Mouse (Mus musculus) heart, embryonic 16.5 days (tissue): ENCODE measurements around the gene Sec14l4. TPM values are rescaled to one million over a fixed set of nuclear protein-coding genes. Genes with fewer than 3 reads are reported as not detected.

Experiments
- ATAC-seq: fragments of 200-750 bp; cut with Nextera tagmentation; replicated peaks from 2 replicates; pipeline ENCODE4 v1.8.0; 2017; ENCODE audit warnings: moderate number of reproducible peaks; ENCODE audit not compliant: insufficient read depth, low FRiP score; ENCODE audit errors: extremely low read depth
- H3K27ac ChIP-seq: fragments of 300-500 bp; sonication (generic); 2 replicates; pipeline ENCODE4 v1.5.1; 2014; ENCODE audit warnings: mild to moderate bottlenecking, low read length, control low read depth, moderate library complexity
- H3K27me3 ChIP-seq: fragments of 300-500 bp; sonication (generic); 2 replicates; pipeline ENCODE4 v1.6.1; 2014; ENCODE audit warnings: low read length, mixed read lengths; ENCODE audit not compliant: control insufficient read depth, insufficient read depth
- H3K36me3 ChIP-seq: fragments of 300-500 bp; sonication (generic); 2 replicates; pipeline ENCODE4 v1.6.1; 2014; ENCODE audit not compliant: control insufficient read depth, insufficient read depth
- H3K4me1 ChIP-seq: fragments of 300-500 bp; sonication (generic); 2 replicates; pipeline ENCODE4 v1.6.1; 2014; ENCODE audit warnings: low read length, mixed read lengths; ENCODE audit not compliant: control insufficient read depth, insufficient read depth
- H3K4me2 ChIP-seq: fragments of 300-500 bp; sonication (generic); 2 replicates; pipeline ENCODE4 v1.6.1; 2014; ENCODE audit warnings: low read depth, mild to moderate bottlenecking, control low read depth, low read length
- H3K4me3 ChIP-seq: fragments of 300-500 bp; sonication (generic); 2 replicates; pipeline ENCODE4 v1.5.1; 2014; ENCODE audit warnings: mild to moderate bottlenecking, control low read depth, low read length
- H3K9ac ChIP-seq: fragments of 300-500 bp; sonication (generic); 2 replicates; pipeline ENCODE4 v1.6.1; 2014; ENCODE audit warnings: low read length, control low read depth
- H3K9me3 ChIP-seq: fragments of 300-500 bp; sonication (generic); replicated peaks from 2 replicates; pipeline ENCODE4 v1.6.1; 2016; ENCODE audit warnings: low read length; ENCODE audit not compliant: control insufficient read depth
- WGBS: fragments of 180-500 bp; shearing (Covaris S2); extraction: QIAGEN DNeasy Blood & Tissue Kit; methylation state at CpG from one replicate; pipeline ENCODE4 v1.1.7; 2014; 5-methylcytosine and 5-hydroxymethylcytosine counted together
- polyA plus RNA-seq: library from polyadenylated mRNA; unstranded; fragments of >200 nt; fragmentation: Nextera tagmentation; extraction: Ambion mirVana; gene quantifications from 2 replicates; pipeline ENCODE4 v1.2.1, GENCODE M21; 2015

The Sec14l4 gene
- polyA plus RNA-seq, 1 experiment from 2014 or later: 0.38 TPM

DNA sequence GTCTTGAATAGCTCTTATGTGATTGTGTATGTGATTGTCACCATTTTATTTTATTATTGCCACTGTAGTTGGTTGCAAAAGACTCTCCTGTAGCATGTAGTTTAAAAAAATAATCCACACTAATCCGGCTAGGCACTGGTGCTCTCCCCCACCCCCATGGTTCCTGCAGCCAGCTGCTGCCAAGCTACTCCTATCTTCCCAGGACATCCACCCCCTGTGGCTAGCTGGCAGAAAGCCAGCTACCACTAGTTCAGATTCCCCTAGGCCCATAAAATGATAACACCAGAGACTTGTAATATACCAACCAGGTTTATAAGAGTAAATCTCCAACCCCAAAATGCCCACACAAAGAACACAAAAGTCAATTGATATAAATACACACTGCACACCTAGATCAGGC, 55.0 kb downstream of the Sec14l4 start:
- Histone ChIP-seq H3K27me3 (no peaks in the 10 kb centered on the region), H3K27ac (no peak overlapping the region), H3K4me3 (no peak overlapping the region), H3K9me3 (peaks cover 8% of the 10 kb centered on the region), H3K4me2 (no peak overlapping the region), H3K4me1 (no peaks in the 10 kb centered on the region), H3K36me3 (peaks cover 7% of the 10 kb centered on the region), H3K9ac (no peak overlapping the region)
- 56% methylated on average over 1 of the region's 1 CpGs for WGBS
- no peak for ATAC-seq

DNA sequence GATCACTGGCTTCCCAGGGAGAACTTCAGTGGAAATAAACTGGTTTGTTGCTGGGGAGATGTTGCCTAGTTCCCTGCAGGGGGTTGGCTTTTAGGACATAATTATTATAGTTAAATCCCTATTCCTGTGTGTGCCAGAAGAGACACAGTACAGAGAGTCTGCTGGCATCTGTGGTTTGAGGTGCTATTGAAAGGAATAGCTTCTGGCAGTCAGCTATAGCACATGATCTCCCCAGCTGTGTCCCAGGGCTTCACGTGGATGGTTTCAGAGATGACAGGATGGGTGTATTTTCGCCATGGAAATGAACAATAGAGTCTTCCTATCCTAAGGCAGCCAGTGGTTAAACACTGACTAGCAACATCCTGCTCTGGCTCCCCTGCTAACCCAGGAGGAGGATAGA, 56.0 kb downstream of the Sec14l4 start:
- H3K4me3 ChIP-seq: no peak overlapping the region
- no peak overlapping the region for H3K9ac ChIP-seq
- H3K36me3 ChIP-seq: peaks cover 17% of the 10 kb centered on the region
- 45% methylated on average over 2 of the region's 2 CpGs for WGBS
- H3K9me3 ChIP-seq: peaks cover 10% of the 10 kb centered on the region
- no peaks in the 10 kb centered on the region for H3K27me3 ChIP-seq
- H3K4me1 ChIP-seq: no peaks in the 10 kb centered on the region
- H3K27ac ChIP-seq: no peak overlapping the region
- ATAC-seq: no peak
- no peak overlapping the region for H3K4me2 ChIP-seq

DNA sequence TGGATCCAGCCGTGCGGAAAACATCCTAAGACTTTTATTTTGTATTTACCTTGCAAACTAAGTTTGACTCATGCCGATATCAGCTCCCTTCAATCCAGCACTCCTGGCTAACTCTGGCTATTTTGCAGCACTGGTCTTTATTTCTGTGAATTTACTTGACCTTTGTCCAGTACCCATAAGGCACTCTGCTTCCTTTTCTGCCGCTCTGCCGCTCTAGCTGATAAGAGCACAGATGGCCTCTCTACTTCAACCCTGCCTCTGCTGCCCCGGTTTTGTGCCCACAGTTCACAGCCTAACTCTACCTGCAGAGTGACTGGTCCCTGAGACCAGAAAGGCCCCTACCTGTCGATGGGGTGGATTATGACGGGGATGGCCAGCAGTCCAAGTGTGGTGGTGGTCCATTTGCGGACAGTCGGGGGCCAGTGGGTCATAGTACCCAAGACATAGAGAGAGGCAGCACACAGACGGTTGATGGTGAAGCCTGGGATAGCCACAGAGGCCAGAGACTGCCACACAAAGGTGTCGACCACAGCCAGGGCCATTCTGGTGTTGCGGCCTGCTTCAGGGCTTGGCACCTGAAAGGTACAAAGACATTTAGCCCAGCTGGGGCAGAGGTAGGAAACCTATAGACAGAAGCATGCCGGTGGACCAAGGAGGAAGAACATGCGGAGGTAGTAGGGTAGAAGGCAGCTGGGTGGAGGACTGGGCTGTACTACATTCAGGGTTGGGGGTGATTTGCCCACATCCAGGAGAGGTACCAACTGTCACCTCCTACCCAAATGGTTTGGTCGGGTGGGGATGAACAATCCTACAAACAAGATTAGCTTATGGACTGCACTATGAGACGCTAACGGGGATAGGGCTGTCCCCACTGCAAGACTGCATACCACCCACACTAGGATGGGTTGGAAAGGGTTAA, 62.5 kb downstream of the Sec14l4 start:
- H3K27ac ChIP-seq: no peak overlapping the region
- H3K9ac ChIP-seq: no peak overlapping the region
- no peak for ATAC-seq
- H3K27me3 ChIP-seq: no peaks in the 10 kb centered on the region
- H3K9me3 ChIP-seq: peaks cover 8% of the 10 kb centered on the region
- H3K4me2 ChIP-seq: peak overlapping the region; percentile 64
- peak overlapping the region; percentile 76 for H3K4me3 ChIP-seq
- H3K36me3 ChIP-seq: peaks cover 25% of the 10 kb centered on the region
- H3K4me1 ChIP-seq: peaks cover 21% of the 10 kb centered on the region
- WGBS: 75% methylated on average over 18 of the region's 18 CpGs

DNA sequence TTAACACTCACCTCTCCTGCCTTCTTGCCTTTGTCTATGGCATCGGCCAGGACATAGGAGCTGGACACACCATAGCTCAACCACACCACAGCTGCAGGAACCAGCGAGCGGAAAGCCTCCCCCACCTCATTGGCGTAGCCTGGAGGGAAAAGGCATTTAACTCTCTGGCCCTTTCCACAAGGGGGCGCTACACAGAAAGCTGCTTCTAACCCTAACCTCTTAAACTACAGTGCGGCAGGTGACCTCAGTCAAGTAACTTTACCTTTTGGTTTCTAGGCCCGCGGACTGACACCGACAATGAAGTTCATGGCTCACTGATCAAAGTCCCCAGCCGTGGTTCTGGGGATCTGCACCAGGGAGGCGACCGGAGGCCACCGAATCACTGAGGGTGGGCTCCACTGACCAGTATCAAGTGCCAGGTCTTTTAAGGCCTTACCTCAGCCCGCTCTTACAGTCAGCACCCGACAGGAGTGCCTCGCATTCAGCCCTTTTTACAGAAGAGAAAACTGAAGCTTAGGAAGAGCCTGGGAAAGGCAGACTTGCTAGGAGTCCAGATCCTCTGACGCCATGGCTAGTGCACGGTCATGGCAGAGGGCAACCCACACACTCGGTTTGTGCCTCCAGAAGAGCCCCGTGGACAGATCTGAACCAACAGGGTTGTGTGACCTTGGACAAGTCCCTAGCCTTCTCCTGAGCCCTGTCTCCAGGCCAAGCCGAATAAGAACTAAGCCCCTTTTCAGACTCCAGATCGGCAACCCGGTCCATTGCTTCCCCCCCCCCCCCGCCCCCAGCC, 63.3 kb downstream of the Sec14l4 start:
- 10% methylated on average over 23 of the region's 24 CpGs for WGBS
- no peak for ATAC-seq
- no peaks in the 10 kb centered on the region for H3K27me3 ChIP-seq
- peak overlapping the region; percentile 81 for H3K9ac ChIP-seq
- peaks cover 25% of the 10 kb centered on the region for H3K36me3 ChIP-seq
- peaks cover 8% of the 10 kb centered on the region for H3K9me3 ChIP-seq
- H3K4me3 ChIP-seq: peak overlapping the region; percentile 76
- peak overlapping the region; percentile 94 for H3K27ac ChIP-seq
- H3K4me1 ChIP-seq: peaks cover 21% of the 10 kb centered on the region
- H3K4me2 ChIP-seq: peak overlapping the region; percentile 64

DNA sequence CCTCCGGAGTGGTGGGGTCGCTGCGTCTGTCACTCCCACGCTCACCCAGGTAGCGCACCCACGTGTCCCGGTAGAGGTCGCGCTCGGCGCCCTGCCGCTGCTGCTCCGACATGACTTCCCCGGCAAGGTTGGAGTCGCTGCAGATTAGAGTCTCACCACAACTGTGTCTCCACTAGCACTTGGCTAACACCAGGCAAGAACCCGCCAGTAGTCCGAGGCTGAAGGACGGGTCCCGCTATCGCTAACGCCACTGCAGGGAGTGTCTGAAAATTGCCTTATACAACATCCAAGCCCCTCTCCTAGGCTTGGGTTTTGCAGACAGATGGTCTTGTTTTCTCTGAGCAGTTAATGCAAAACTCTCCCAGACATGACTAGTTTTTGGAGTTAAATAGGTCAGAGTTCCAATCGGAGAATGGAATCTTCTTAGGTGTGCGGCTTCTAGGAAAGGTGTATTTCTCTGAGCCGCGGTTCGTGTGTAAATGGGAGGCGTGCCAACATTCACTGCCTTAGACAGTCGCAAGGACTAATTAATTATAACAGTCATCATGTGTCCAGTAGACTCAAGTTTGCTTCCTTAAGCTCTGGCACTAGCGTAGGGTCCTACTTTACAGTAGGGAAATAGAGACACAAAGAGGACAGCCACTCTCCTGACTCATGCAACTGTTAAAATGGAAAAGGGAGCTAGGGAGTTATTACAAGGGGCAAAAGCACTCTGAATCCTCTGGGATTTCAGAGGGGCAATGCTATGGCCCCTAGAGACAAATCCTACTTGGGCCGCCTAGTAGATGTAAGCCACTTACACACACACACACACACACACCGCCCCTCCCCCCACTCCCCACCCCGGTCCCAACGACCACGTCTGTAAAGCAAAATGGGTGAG, 64.2 kb downstream of the Sec14l4 start, which contains the start of gene Mtfp1:
TSS of gene Mtfp1 (minus strand) at position 275 of the 883 bp plus-strand sequence.
- Histone ChIP-seq H3K36me3 (peaks cover 25% of the 10 kb centered on the region), H3K9me3 (peaks cover 8% of the 10 kb centered on the region), H3K4me2 (peak within 1 kb of the TSS; percentile 64), H3K27me3 (no peaks in the 10 kb centered on the region), H3K4me1 (peaks cover 21% of the 10 kb centered on the region), H3K4me3 (peak within 1 kb of the TSS; percentile 76), H3K9ac (peak within 1 kb of the TSS; percentile 81), H3K27ac (peak within 1 kb of the TSS; percentile 94)
- 6% methylated on average over 34 of the region's 34 CpGs for WGBS
- peak; percentile 14; the same call in 1 of the 2 replicates for ATAC-seq

DNA sequence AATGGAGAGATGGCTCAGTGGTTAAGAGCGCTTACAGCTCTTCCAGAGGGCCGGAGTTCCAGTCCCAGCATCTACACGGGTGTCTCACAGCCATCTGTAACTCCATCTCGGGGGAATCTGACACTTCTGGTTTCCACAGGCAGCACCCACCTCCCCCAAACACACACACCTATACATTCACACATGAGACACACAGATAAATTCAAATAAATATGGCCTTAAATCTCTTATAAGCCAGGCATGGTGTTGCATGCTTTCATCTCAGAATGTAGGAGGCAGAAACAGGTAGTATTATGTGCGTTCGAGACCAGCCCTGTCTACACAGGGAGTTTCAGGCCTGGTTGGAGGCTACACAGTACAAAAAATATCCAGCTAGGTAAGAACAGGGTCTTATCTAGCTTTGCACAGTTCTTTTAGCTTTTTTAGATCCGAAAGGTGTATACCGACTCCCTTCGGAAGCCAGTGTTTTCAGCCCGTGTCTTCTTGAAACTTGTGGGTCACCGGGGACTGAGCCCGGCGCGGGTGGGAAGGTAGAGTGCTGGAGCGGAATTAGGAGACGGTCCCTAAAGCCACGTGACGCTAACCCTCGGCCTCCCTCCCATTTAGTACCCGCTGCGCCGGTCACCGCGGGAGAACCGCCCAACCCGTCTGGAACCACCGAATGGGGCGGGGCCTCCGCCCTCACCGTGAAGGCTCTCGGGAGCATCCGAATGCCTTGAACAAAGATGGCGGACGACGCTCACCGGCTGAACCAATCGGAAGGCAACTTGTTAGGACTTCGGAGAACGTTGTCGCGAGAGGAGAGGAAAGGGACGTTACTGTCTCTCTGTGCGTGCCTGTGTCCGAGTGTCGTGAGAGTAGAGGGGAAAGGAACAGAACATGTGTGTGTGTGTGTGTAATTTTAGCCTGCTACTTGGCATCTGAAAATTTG, 65.1 kb downstream of the Sec14l4 start:
- H3K27me3 ChIP-seq: no peaks in the 10 kb centered on the region
- H3K4me3 ChIP-seq: peak overlapping the region; percentile 76
- H3K36me3 ChIP-seq: peaks cover 18% of the 10 kb centered on the region
- peaks cover 1% of the 10 kb centered on the region; the same call in 1 of the 2 replicates for H3K9me3 ChIP-seq
- peak overlapping the region; percentile 82 for H3K4me2 ChIP-seq
- peak overlapping the region; percentile 81 for H3K9ac ChIP-seq
- peak; percentile 95 for ATAC-seq
- 3% methylated on average over 45 of the region's 45 CpGs for WGBS
- H3K27ac ChIP-seq: peak overlapping the region; percentile 94
- peaks cover 21% of the 10 kb centered on the region for H3K4me1 ChIP-seq

DNA sequence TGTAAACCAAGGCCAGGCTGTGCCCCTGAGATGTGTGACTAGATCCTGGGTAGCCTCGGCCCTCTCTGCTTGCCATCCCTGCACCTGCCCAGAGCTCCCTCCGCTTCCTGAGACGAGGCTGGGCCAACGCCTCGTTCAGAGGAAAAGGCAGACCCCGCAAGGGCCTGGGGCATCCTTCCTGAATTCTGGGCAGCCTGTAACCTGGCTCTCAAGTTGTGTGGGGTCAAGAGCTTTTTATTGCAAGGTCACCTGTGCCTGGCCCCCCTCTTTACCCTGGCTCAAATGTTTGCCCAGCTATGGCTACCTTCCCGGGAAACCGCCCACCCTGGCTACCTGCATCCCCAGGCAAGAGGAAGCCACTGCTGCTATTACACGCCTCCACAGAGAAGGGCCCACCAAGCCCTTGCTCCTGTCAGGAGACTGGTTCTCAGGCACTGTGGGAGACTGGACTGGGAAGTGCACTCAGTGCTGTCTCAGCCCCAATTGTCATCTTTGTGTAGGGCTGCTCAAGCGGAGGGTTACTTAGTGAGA, 65.9 kb downstream of the Sec14l4 start:
- Histone ChIP-seq H3K27me3 (no peaks in the 10 kb centered on the region), H3K9me3 (no peaks in the 10 kb centered on the region), H3K4me3 (peak overlapping the region; percentile 56), H3K36me3 (peaks cover 9% of the 10 kb centered on the region), H3K4me2 (peak overlapping the region; percentile 82), H3K27ac (peak overlapping the region; percentile 93), H3K4me1 (peaks cover 21% of the 10 kb centered on the region), H3K9ac (peak overlapping the region; percentile 78)
- ATAC-seq: peak; percentile 7; the same call in 1 of the 2 replicates
- 32% methylated on average over 10 of the region's 10 CpGs for WGBS
